Mouse (Mus musculus): ENCODE results near the gene Ccno.
A peak's percentile ranks its signal among the peaks of the same experiment; 100 is the strongest.
"Not testable (repeated sequence)": the region's sequence is repeated elsewhere in the genome, so short reads cannot be mapped to it uniquely, and the experiment has no call there.

Gene Ccno

DNA sequence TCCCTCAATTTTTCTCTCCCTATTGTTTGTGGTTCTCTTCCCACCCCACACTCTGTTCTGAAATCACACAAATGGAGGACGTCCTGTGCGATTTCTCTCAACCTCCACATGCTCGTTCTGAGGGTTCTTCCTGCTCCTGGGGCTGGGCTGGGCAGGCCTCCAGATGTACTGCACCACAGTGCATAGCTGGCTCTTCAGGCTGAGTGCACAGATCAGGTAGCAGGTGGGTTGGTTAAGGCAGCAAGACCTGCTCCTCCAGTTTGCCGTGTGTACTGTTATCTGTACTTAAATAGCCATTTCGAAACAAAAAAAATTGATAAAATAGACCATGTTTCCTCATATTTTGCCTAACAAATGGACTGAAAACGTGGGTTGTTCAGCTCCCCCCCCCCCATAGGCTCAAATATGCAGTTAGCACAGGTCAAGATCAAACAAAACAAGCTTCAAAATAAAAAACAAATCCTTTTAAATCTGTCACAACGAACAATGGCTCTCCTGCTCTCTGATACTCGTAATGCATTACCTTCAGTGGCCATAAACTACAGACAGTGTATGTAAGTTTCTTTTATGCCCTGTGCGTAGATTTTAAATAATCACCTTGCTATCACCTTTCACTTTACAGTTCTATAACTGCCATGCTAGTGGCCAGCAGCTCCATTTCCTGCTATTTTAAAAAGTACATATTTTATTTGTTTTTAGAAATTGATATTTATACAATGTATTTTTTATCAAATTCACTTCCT lies 13.1 kb downstream of the Ccno start:
- DNase-seq (ENCODE audit: low spot score in 2 of 2), result no peak

DNA sequence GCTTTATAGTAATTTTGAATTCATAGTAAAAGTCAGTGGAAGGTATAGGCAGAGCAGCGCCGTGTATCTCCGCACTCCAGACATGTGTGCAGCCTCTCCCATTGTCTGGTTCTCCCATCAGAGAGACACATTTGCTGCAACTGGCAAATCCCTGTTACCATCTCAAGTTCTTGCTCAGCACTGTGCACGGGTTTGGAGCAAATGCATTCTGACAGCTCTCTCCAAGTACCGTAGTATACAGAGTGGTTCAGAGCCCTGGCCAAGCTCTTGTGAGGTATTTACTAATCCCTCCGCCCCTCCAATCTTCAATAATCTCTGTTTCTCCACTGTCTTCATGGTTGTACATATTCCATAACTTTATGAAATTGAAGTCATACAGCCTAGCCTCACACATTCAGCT lies 25.1 kb downstream of the Ccno start:
- no peak for DNase-seq (ENCODE audit: low spot score in 2 of 2)

DNA sequence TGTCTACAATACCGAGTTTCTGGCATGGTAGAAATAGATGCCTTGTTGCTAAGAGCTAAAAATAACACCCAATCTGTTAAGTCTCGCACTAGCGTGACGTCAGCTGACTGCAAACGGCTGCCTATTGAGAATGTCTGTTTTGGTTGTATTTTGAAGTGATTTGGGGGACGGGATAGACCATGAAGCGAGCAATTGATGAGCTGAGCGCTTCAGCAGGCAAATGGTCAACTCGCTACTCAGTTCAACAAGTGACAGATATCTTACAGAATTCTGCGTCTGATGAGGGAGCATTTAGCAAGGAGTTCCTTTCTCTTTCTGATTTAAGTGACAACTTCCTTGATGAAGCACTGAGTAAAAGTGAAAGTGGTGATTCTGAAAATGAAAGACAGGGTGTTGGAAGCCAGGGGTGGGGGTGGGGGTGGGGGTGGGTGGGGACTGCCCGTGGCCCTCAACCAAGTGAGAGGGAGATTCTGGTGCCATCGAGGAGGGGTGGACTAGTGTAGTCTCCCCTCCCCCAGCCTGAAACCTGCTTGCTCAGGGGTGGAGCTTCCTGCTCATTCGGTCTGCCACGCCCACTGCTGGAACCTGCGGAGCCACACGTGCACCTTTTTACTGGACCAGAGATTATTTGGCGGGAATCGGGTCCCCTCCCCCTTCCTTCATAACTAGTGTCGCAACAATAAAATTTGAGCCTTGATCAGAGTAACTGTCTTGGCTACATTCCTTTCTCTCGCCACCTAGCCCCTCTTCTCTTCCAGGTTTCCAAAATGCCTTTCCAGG lies 25.8 kb downstream of the Ccno start:
- not testable (repeated sequence) for DNase-seq (ENCODE audit: low spot score in 2 of 2)

DNA sequence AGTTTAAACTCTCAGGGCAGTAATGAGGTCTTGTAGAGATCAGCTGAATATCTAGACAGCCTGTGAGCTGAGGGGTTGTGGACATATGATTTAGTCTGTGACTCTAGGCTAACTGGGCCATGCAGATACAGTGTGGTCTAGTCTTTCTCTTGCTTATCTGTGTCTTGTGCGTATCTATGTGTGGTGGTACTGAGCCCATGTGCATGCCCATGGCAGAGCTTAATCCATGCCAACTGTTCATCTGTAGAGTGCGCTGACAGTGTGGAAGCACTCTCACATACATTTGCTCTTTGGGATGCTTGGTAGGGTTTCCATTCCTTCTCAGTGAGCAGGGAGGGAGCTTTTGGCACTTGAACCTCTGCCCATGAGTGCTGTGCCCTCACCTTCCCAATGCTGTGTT lies 33.9 kb downstream of the Ccno start:
- no peak for DNase-seq (ENCODE audit: low spot score in 2 of 2)

DNA sequence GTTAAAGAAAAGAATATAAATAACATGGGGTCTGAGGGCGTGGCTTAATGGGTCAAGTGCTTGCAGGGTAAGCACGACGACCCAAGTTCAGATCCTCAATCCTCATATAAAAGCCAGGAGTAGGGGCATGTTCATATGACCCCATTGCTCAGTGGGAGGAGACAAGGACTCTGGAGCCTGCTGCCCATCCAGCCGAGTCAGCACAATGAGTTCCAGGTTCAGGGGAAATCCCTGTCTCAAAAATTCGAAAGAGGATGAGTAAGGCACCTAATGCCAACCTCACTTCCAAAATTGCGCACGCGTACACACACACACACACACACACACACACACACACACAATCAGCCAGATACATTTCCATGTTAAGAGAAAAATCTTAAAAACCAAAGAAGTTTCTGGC lies 34.9 kb downstream of the Ccno start:
- no peak for DNase-seq (ENCODE audit: low spot score in 2 of 2)

DNA sequence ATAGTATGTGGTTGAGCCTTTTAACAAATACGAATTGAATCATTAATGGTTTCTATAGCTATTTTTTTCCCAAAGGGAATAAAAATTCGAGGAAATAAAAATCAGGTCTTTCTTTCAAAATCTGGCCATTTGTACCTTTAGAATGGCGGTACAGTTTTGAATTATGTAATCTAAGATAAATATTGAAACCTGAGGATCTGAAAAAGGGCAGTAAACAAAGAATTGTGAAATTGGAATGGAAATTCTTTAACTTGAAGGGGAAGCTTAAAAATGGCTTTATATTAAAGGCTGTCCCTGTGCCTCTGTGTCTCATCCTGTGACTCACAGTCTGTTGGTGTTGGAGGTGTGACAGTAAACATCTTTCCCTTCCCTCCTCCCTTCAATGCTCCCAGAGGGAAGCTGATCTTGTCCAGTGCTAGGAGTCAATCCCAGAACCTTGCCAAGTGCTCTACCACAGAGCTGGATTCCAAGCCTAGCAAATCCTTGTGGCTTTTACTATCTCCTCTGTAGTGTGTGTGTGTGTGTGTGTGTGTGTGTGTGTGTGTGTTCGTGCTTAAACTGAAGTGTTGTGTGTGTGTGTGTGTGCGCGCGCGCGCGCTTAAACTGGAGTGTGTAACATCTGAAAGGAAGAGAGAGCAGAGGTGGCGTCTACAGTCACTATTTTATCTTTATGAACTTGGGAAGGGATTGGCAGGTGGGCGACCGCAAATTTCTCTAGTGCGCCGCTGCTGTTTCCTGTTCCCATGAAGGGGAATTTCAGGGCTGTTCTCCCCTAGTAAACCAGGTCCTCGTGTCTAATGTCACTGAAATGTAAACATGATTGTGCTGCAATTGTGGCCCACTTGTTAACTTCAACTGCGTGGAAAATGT lies 35.9 kb downstream of the Ccno start:
- no peak for DNase-seq (ENCODE audit: low spot score in 2 of 2)

DNA sequence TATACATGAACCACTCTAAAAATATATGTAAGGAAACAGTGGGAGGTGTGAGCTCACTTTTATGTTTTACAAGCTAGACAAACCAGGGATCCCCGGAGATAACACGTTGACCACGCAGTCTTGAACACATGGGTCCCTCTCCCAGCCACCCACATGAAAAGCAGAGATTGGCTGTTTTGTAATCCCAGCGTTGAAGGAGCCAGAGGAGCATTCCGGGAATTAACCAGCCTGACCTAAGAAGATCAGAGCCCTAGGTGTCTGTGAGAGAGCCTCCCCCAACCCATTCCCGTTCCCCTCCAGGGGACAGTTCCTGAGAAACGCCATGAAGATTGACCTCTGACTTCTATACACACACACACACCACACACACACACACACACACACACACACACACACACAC lies 43.7 kb downstream of the Ccno start:
- no peak for DNase-seq (ENCODE audit: low spot score in 2 of 2)

DNA sequence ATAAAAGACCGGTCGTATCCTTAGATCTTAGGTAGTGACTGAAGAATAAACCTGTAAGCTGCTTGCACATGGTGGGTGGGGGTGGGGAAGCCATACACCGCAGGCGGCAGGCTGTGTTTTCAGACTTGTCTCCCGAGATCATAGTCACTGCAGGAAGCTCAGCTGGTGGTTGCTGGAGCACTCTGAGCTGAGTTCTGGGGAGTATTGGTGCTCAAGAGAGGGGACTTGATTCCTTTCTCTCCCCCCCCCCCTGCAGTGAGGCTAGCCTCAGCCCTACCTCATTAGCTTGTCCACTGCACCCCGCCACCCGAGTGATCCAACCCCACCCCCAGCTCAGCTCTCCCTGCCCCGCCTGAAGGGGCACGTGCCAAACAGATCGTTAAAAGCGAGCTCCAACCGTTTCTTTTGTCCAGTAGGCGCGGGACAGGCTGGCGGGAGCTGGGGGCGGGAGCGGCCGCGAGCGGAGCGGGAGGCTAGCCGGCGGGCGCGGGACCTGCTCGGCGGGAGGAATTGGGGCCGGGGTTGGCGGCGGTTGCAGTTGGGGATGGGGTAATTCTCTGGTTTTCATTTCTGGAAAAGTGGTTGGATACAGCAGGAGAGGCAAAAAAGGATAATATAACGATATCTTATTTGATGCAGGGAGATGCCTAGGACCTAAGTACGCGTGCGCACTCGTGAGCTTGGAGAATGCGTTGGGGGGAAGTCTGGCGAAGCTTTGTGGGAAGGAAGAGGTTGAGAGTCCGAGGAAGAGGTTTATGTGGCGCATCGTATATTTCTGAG lies 44.4 kb downstream of the Ccno start:
- DNase-seq (ENCODE audit: low spot score in 2 of 2), result peak in 1 of 2 experiments; percentile 27

DNA sequence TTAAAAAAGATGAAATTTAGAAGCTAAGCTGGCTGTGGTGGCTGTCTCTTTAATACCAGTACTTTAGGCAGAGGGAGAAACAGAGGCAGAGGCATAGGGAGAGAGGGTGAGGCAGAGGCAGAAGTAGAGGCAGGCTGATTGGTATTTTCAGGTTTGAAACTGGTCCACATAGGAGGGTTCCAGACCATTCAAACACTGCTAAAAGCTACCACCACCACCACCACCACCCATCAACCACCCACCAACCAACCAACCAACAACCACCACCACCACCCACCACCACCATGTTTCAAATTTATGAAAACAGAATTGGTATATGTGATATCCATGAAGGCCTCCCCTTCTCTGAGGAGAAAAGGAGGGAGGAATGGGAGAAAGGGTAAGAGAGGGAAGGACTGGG lies 45.2 kb downstream of the Ccno start:
- no peak for DNase-seq (ENCODE audit: low spot score in 2 of 2)

DNA sequence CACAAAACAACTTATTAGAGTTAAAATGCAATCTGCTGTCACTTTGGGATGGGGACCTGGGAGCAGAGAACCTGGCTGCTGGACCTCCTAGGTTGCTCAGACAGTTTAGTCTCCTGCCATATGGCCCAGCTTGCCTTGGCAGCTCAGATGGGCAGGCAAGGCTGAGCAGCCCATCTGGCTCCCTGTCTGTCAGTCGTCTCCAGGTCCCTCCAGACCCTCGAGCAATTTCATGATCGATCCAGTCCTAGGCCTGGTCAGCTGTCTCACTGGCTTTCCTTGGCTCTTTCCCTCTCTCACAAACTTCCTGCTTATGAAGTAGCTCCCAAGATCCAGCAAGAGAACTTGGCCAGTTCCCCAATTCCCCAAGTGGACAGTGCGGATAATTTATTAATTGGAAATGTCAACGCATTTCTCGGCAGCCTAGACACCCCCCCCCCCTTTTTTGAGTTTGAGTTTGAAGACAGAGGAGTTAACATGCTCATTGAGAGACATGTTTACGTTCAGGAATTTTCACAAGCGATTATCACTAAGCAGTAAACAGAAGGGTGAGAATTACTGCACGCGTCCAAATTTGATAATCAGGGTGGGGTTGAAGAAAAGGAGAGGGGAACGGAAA lies 46.8 kb downstream of the Ccno start:
- DNase-seq (ENCODE audit: low spot score in 2 of 2), result no peak

DNA sequence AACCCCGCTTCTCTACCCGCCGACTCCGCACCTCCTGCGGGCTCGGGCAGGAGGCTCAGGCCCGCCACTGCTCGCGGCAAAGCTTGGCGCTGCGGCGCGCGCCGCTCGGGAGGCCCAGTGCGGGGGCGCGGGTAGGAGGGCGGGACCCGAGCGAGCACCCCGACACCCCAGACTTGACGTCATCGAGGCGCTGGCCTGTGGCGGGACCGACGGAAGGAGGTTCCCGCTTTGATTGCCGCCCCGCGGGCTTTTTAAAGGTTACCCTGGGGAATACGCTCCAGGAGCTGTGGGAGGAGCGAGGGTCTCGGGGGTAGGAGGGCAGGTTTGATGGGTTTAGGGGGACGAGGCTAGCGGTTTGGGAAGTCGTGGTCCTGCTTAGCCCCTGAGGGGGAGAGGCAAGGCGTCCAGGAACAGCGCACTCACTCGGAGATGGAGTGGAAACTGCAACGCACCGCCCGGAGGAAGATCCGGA lies 47.4 kb downstream of the Ccno start, which contains the start of gene Cdc20b:
Gene Cdc20b (plus strand): TSS at position 162 of the 472 bp plus-strand sequence.
- no peak for DNase-seq (ENCODE audit: low spot score in 2 of 2)

DNA sequence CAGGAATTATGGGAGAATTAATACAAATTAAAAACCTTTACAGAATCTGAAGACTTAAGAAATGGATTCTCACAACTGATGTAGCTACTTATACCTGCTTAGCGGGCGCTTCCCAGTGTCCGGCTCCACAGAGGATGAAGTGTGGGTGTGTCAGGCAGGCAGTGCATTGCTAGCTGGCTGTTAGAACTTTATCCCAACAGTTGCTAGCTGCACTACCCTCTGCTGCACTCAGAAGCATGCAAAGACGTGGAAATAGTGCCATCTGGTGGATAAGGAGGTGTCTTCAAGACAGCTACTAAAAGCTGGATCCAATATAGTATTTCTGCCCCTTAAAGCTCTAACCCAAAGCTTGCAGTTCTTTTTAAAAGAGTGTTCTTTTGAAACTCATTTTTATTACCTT lies 48.2 kb downstream of the Ccno start:
- DNase-seq (ENCODE audit: low spot score in 2 of 2), result peak; percentile 33 to 62
